Mouse (Mus musculus) liver, adult 2 months (tissue): ENCODE results near the gene 2210408I21Rik.

Source experiments
- CTCF ChIP-seq: fragments of 200-500 bp; IDR thresholded peaks from 2 replicates; pipeline ENCODE4 v1.5.1; 2011; ENCODE audit warnings: low read depth, low read length, control low read depth
- POLR2A ChIP-seq: fragments of 200-500 bp; IDR thresholded peaks from 2 replicates; pipeline ENCODE4 v1.6.1; 2011; ENCODE audit warnings: low read length, control low read depth; ENCODE audit not compliant: insufficient read depth; ENCODE audit errors: extremely low read depth

DNA sequence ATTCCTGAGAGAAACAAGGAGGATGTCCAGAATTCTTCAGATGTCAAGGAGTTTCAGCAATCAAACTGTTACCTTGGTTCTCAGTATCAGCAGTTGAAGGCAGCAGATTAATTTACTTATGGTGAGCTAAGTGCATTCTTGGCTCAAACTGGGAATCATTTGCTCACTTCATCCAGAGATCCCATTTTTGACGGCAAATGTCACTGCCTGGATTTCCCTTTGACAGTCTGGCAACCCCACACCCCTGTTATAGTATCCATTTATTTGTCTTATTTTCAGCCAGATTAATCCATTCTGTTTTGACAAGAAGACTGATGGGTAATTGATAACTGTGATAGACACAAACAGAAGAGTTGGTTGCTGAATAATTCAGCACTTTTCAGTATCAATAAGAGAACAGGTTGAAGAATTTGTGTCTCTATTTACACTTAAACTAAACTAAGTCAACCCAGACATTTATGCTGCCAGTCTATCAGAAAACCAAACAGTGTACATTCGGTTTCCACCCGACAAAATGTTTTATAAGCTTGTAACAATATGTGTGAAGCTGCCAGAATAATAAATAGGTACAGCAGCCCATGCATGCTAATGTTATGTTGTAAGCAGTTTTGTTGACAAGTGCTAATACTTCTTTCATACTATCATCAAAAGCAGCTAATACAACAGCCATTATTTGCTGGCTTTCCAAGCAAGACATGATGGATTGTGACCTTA, 354.8 kb downstream of the 2210408I21Rik start:
- no peak for TF ChIP-seq POLR2A
- TF ChIP-seq CTCF, result no peak
